Mouse (Mus musculus): ENCODE measurements at regions not wholly inside any gene's neighbourhood (a gene's known extent, or its start where the extent isn't known, plus 50 kb on each side); places are given as distances from the start of the nearest gene placed in this dataset.

- DNase-seq, result peak; percentile 44
Observed at GRCm38 (mm10) chr1:107914671-107915590, 325.1 kb downstream of the Serpinb8 start.

GRCm38 (mm10) chr1:107917037-107917436, 327.2 kb downstream of the Serpinb8 start:
- no peak for DNase-seq

GRCm38 (mm10) chr1:107941601-107942270, 351.9 kb downstream of the Serpinb8 start:
- no peak for DNase-seq

- no peak for DNase-seq
Observed at GRCm38 (mm10) chr1:107946204-107946939, 356.6 kb downstream of the Serpinb8 start.

GRCm38 (mm10) chr1:107950396-107950795, 360.6 kb downstream of the Serpinb8 start:
- no peak for DNase-seq

GRCm38 (mm10) chr1:107961009-107961408, 371.2 kb downstream of the Serpinb8 start:
- no peak for DNase-seq

- no peak for DNase-seq
Observed at GRCm38 (mm10) chr1:107975626-107976335, 386.0 kb downstream of the Serpinb8 start.

GRCm38 (mm10) chr1:107977686-107978085, 387.9 kb downstream of the Serpinb8 start:
- no peak for DNase-seq

GRCm38 (mm10) chr1:107978411-107978810, 388.6 kb downstream of the Serpinb8 start:
- DNase-seq, result no peak

- no peak for DNase-seq
Observed at GRCm38 (mm10) chr1:107985646-107986045, 395.8 kb downstream of the Serpinb8 start.

- DNase-seq, result no peak
Observed at GRCm38 (mm10) chr1:107988076-107988475, 398.3 kb downstream of the Serpinb8 start.

- DNase-seq, result no peak
Observed at GRCm38 (mm10) chr1:107993013-107993412, 403.2 kb downstream of the Serpinb8 start.

- DNase-seq, result no peak
Observed at GRCm38 (mm10) chr1:108023721-108024353, 434.0 kb downstream of the Serpinb8 start.

- no peak for DNase-seq
Observed at GRCm38 (mm10) chr1:108024705-108025104, 434.9 kb downstream of the Serpinb8 start.

- no peak for DNase-seq
Observed at GRCm38 (mm10) chr1:108026461-108026860, 436.7 kb downstream of the Serpinb8 start.

- DNase-seq, result no peak
Observed at GRCm38 (mm10) chr1:108046194-108046593, 456.4 kb downstream of the Serpinb8 start.

- DNase-seq, result no peak
Observed at GRCm38 (mm10) chr1:108046857-108047714, 457.3 kb downstream of the Serpinb8 start.

- no peak for DNase-seq
Observed at GRCm38 (mm10) chr1:108094622-108095021, 504.8 kb downstream of the Serpinb8 start.

GRCm38 (mm10) chr1:108102607-108103006, 512.8 kb downstream of the Serpinb8 start:
- no peak for DNase-seq

GRCm38 (mm10) chr1:108110984-108111383, 521.2 kb downstream of the Serpinb8 start:
- no peak for DNase-seq

GRCm38 (mm10) chr1:108127393-108127792, 537.6 kb downstream of the Serpinb8 start:
- DNase-seq, result no peak
